Mouse (Mus musculus) liver, postnatal 0 days (tissue): ENCODE measurements around the gene Ggps1. TPM values are rescaled to one million over a fixed set of nuclear protein-coding genes. Genes with fewer than 3 reads are reported as not detected.
A peak's percentile ranks its signal among the peaks of the same experiment; 100 is the strongest.

Experiments
- ATAC-seq: fragments of 200-750 bp; cut with Nextera tagmentation; 2 replicates; pipeline ENCODE4 v1.8.0; 2017; ENCODE audit warnings: mild to moderate bottlenecking, moderate library complexity
- DNase-seq: peaks from one replicate; pipeline ENCODE4 v3.0.0-alpha.2; 2016
- H3K27ac ChIP-seq: fragments of 300-500 bp; sonication (generic); 2 replicates; pipeline ENCODE4 v1.5.1; 2014; ENCODE audit warnings: antibody characterized with exemption, moderate library complexity, mild to moderate bottlenecking, low read depth
- H3K27me3 ChIP-seq: fragments of 300-500 bp; sonication (generic); 2 replicates; pipeline ENCODE4 v1.6.1; 2014; ENCODE audit warnings: low read length, control low read depth, mixed read lengths; ENCODE audit not compliant: insufficient read depth
- H3K36me3 ChIP-seq: fragments of 300-500 bp; sonication (generic); replicated peaks from 2 replicates; pipeline ENCODE4 v1.6.1; 2014; ENCODE audit warnings: mild to moderate bottlenecking, control low read depth, low read length, moderate library complexity, mixed read lengths; ENCODE audit not compliant: insufficient read depth
- H3K4me1 ChIP-seq: fragments of 300-500 bp; sonication (generic); 2 replicates; pipeline ENCODE4 v1.6.1; 2014; ENCODE audit warnings: antibody characterized with exemption, mild to moderate bottlenecking, control low read depth; ENCODE audit not compliant: insufficient read depth
- H3K4me2 ChIP-seq: fragments of 300-500 bp; sonication (generic); 2 replicates; pipeline ENCODE4 v1.6.1; 2014; ENCODE audit warnings: low read depth, mild to moderate bottlenecking, low read length, moderate library complexity, mixed read lengths
- H3K4me3 ChIP-seq: fragments of 300-500 bp; sonication (generic); 2 replicates; pipeline ENCODE4 v1.5.1; 2014; ENCODE audit warnings: low read depth, low read length
- H3K9ac ChIP-seq: fragments of 300-500 bp; sonication (generic); replicated peaks from 2 replicates; pipeline ENCODE4 v1.6.1; 2014; ENCODE audit warnings: mild to moderate bottlenecking, moderate library complexity
- H3K9me3 ChIP-seq: fragments of 300-500 bp; sonication (generic); 2 replicates; pipeline ENCODE4 v1.6.1; 2016; ENCODE audit warnings: mild to moderate bottlenecking, control low read depth, low read length, mixed read lengths
- CTCF ChIP-seq: sonication (generic); IDR thresholded peaks from 2 replicates; pipeline ENCODE4 v1.5.1; 2016; ENCODE audit warnings: antibody characterized with exemption, low read depth
- EP300 ChIP-seq: IDR thresholded peaks from 2 replicates; pipeline ENCODE4 v1.6.1; 2016; ENCODE audit warnings: antibody characterized with exemption, low read depth, mild to moderate bottlenecking
- WGBS: fragments of 180-500 bp; shearing (Covaris S2); extraction: QIAGEN DNeasy Blood & Tissue Kit; methylation state at CpG from one replicate; pipeline ENCODE4 v1.1.7; 2014; ENCODE audit not compliant: insufficient replicate concordance; 5-methylcytosine and 5-hydroxymethylcytosine counted together
- polyA plus RNA-seq: library from polyadenylated mRNA; unstranded; fragments of >200 nt; fragmentation: Nextera tagmentation; extraction: Ambion mirVana; gene quantifications from 2 replicates; pipeline ENCODE4 v1.2.1, GENCODE M21; 2015

Gene Ggps1
- polyA plus RNA-seq, 1 experiment from 2014 or later, result 10.2 TPM

- no peak for ATAC-seq
- H3K4me3 ChIP-seq, result no peak overlapping the region
- H3K36me3 ChIP-seq, result peaks cover 67% of the 10 kb centered on the region
- H3K27me3 ChIP-seq, result no peaks in the 10 kb centered on the region
- WGBS, result 72% methylated on average over 4 of the region's 4 CpGs
- H3K4me1 ChIP-seq, result no peaks in the 10 kb centered on the region
- H3K4me2 ChIP-seq, result no peak overlapping the region
- H3K9ac ChIP-seq, result no peak overlapping the region
- no peaks in the 10 kb centered on the region for H3K9me3 ChIP-seq
- no peak for DNase-seq
- H3K27ac ChIP-seq, result no peak overlapping the region
- TF ChIP-seq CTCF, result peak; percentile 59
- TF ChIP-seq EP300, result no peak
Measured at GRCm38 (mm10) chr13:14004086-14004485, 59.2 kb downstream of the Ggps1 start.

GRCm38 (mm10) chr13:14002706-14003105 lies 60.6 kb downstream of the Ggps1 start:
- Histone ChIP-seq H3K9ac (no peak overlapping the region), H3K9me3 (no peaks in the 10 kb centered on the region), H3K4me2 (no peak overlapping the region), H3K4me3 (no peak overlapping the region), H3K27me3 (no peaks in the 10 kb centered on the region), H3K36me3 (peaks cover 76% of the 10 kb centered on the region), H3K4me1 (peaks cover 3% of the 10 kb centered on the region; the same call in 1 of the 2 replicates), H3K27ac (no peak overlapping the region)
- ATAC-seq, result no peak
- 64% methylated on average over 2 of the region's 2 CpGs for whole genome bisulfite sequencing
- TF ChIP-seq CTCF, result no peak
- no peak for TF ChIP-seq EP300
- no peak for DNase-seq

Other genes starting within 250 kb of the Ggps1 start
- 8.1 and 9.7 TPM in 2 replicates for gene B3galnt2, start 109.0 kb downstream of the Ggps1 start, polyA plus RNA-seq
- 17.1 and 22.1 TPM in 2 replicates for gene Tbce, start 23.9 kb downstream of the Ggps1 start, polyA plus RNA-seq
- 17.1 and 19.6 TPM in 2 replicates for gene Arid4b, start 256 bp downstream of the Ggps1 start, polyA plus RNA-seq